Mouse (Mus musculus) erythroblast, embryonic 14.5 days (primary cell): ENCODE data around the gene Tet1.

Source experiments
- GATA1 ChIP-seq: IDR thresholded peaks from 2 replicates; pipeline ENCODE4 v1.6.1; 2012; ENCODE audit warnings: low read length, inconsistent platforms, mixed read lengths
- TAL1 ChIP-seq: IDR thresholded peaks from 3 replicates; pipeline ENCODE4 v1.6.1; 2012; ENCODE audit warnings: low read length, inconsistent platforms, mixed read lengths

DNA sequence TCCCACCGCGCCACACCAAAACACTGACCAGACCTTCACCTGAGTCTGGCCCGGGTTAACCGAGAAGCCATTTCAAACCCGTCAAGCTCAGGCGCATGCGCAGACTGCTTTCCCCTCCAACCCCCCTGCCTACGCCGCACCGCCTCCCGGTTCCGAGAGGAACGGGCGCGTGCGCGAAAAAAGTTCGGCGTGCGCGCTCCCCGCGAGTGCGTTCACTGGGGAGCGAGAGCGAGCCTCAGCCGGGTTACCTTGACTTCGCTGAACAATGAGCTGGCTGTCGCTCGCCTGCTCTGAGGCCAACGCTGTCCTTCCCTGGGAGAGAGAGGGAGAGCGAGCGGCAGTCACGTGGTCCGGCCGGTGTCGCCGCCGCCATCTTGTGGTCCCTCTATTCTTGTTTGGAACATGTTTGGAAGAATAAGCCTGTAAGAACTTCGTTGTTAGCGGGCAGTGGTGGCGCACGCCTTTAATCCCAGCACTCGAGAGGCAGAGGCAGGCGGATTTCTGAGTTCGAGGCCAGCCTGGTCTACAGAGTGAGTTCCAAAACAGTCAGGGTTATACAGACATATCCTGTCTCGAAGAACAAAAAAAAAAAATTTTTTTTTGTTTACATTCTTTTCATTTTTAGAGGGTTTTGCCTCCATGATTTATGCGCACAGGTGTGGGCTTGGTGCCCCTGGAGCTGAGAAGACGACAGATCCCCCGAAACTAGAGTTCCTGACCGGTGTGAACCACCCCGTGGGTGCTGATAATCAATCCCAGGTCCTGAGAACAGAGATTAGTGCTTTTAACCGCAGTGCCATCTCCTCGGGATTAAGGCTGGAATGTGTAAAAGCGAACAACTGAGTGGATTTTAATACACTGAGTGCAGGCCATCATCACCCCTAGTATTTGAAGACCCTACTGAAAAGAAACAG, 116.4 kb downstream of the Tet1 start, which contains the start of gene Ccar1:
- TF ChIP-seq TAL1 (no peak), GATA1 (no peak)
